Mouse (Mus musculus): ENCODE data around the gene Ubash3b.

GRCm38 (mm10) chr9:41143115-41143514 lies 18.4 kb downstream of the Ubash3b start:
- TF ChIP-seq ZNF384 (IDR thresholded peaks at IDR 0.05; ENCODE audit: low read depth, low read length): no peak
- TF ChIP-seq ZC3H11A (IDR thresholded peaks at IDR 0.05; ENCODE audit: borderline replicate concordance, low read depth, low read length): no peak
- no peak for TF ChIP-seq CHD2 (IDR thresholded peaks at IDR 0.05; ENCODE audit: low read depth, low read length)
